Mouse (Mus musculus) hindbrain, postnatal 0 days (tissue): ENCODE measurements around the gene St6gal1. TPM values are rescaled to one million over a fixed set of nuclear protein-coding genes. Genes with fewer than 3 reads are reported as not detected.
A peak's percentile ranks its signal among the peaks of the same experiment; 100 is the strongest.

Experiments used
- ATAC-seq: fragments of 200-750 bp; cut with Nextera tagmentation; 2 replicates; pipeline ENCODE4 v1.8.0; 2017; ENCODE audit warnings: mild to moderate bottlenecking, moderate TSS enrichment, moderate library complexity
- DNase-seq: peaks from one replicate; pipeline ENCODE4 v3.0.0-alpha.2; 2015; ENCODE audit warnings: low spot score
- H3K27ac ChIP-seq: fragments of 300-500 bp; sonication (generic); 2 replicates; pipeline ENCODE4 v1.5.1; 2014; ENCODE audit warnings: mild to moderate bottlenecking
- H3K27me3 ChIP-seq: fragments of 300-500 bp; sonication (generic); 2 replicates; pipeline ENCODE4 v1.6.1; 2014; ENCODE audit warnings: low read length, mixed read lengths; ENCODE audit not compliant: insufficient read depth
- H3K36me3 ChIP-seq: fragments of 300-500 bp; sonication (generic); 2 replicates; pipeline ENCODE4 v1.6.1; 2014; ENCODE audit warnings: low read length, mixed read lengths; ENCODE audit not compliant: insufficient read depth
- H3K4me1 ChIP-seq: fragments of 300-500 bp; sonication (generic); 2 replicates; pipeline ENCODE4 v1.6.1; 2014; ENCODE audit warnings: antibody characterized with exemption, low read length, mixed read lengths; ENCODE audit not compliant: insufficient read depth
- H3K4me2 ChIP-seq: fragments of 300-500 bp; sonication (generic); 2 replicates; pipeline ENCODE4 v1.6.1; 2014; ENCODE audit warnings: low read depth, mild to moderate bottlenecking, low read length, moderate library complexity, mixed read lengths
- H3K4me3 ChIP-seq: fragments of 300-500 bp; sonication (generic); 2 replicates; pipeline ENCODE4 v1.5.1; 2014; ENCODE audit warnings: low read length
- H3K9ac ChIP-seq: fragments of 300-500 bp; sonication (generic); replicated peaks from 2 replicates; pipeline ENCODE4 v1.6.1; 2014; ENCODE audit warnings: mild to moderate bottlenecking, low read length, moderate library complexity, mixed read lengths
- H3K9me3 ChIP-seq: fragments of 300-500 bp; sonication (generic); 2 replicates; pipeline ENCODE4 v1.6.1; 2016; ENCODE audit warnings: low read length, mixed read lengths
- CTCF ChIP-seq: IDR thresholded peaks from 2 replicates; pipeline ENCODE4 v1.5.1; 2016; ENCODE audit warnings: antibody characterized with exemption, control low read depth, low read depth
- WGBS: fragments of 180-500 bp; shearing (Covaris S2); extraction: QIAGEN DNeasy Blood & Tissue Kit; methylation state at CpG from one replicate; pipeline ENCODE4 v1.1.7; 2014; 5-methylcytosine and 5-hydroxymethylcytosine counted together
- polyA plus RNA-seq: library from polyadenylated mRNA; unstranded; fragments of >200 nt; fragmentation: Nextera tagmentation; extraction: Ambion mirVana; gene quantifications from 2 replicates; pipeline ENCODE4 v1.2.1, GENCODE M21; 2015
- total RNA-seq: library from RNA; depleted of rRNA; stranded (reverse); fragments of >200 nt; gene quantifications from 2 replicates; pipeline ENCODE4 v1.2.3, GENCODE M21; 2014

St6gal1 gene
- total and polyA plus RNA-seq, 2 experiments from 2014 or later: 10.4 to 23.9 TPM

GRCm38 (mm10) chr16:23218313-23218712, 6.2 kb upstream of the St6gal1 start:
- DNase-seq (no peak), ATAC-seq (no peak)
- Histone ChIP-seq H3K4me3 (no peak overlapping the region), H3K9ac (no peak overlapping the region), H3K27me3 (no peaks in the 10 kb centered on the region), H3K36me3 (no peaks in the 10 kb centered on the region), H3K9me3 (no peaks in the 10 kb centered on the region), H3K4me2 (no peak overlapping the region), H3K4me1 (no peaks in the 10 kb centered on the region), H3K27ac (no peak overlapping the region)
- no peak for TF ChIP-seq CTCF
- WGBS: 84% methylated on average over 7 of the region's 7 CpGs

GRCm38 (mm10) chr16:23223166-23223870, 1.2 kb upstream of the St6gal1 start:
- no peak for TF ChIP-seq CTCF
- WGBS: 69% methylated on average over 12 of the region's 12 CpGs
- Histone ChIP-seq H3K36me3 (no peaks in the 10 kb centered on the region), H3K4me1 (no peaks in the 10 kb centered on the region; the same call in 1 of the 2 replicates), H3K4me3 (peak overlapping the region; percentile 62; the same call in 1 of the 2 replicates), H3K27me3 (no peaks in the 10 kb centered on the region), H3K4me2 (peak overlapping the region; percentile 96), H3K9ac (0 out of 2 replicates have a peak overlapping the region, but pooled peaks have one; percentile 6), H3K27ac (peak overlapping the region; percentile 22; the same call in 1 of the 2 replicates), H3K9me3 (no peaks in the 10 kb centered on the region)
- DNase-seq: peak; percentile 35
- no peak for ATAC-seq

GRCm38 (mm10) chr16:23223871-23224469, 570 bp upstream of the St6gal1 start:
- H3K4me2 ChIP-seq: peak overlapping the region; percentile 96
- TF ChIP-seq CTCF: no peak
- H3K9me3 ChIP-seq: no peaks in the 10 kb centered on the region
- ATAC-seq (no peak), DNase-seq (no peak)
- H3K27ac ChIP-seq: peak overlapping the region; percentile 22; the same call in 1 of the 2 replicates
- H3K9ac ChIP-seq: 0 out of 2 replicates have a peak overlapping the region, but pooled peaks have one; percentile 67
- 35% methylated on average over 12 of the region's 12 CpGs for WGBS
- H3K36me3 ChIP-seq: no peaks in the 10 kb centered on the region
- H3K4me1 ChIP-seq: no peaks in the 10 kb centered on the region; the same call in 1 of the 2 replicates
- peak overlapping the region; percentile 62 for H3K4me3 ChIP-seq
- H3K27me3 ChIP-seq: no peaks in the 10 kb centered on the region

- no peaks in the 10 kb centered on the region; the same call in 1 of the 2 replicates for H3K4me1 ChIP-seq
- peak; percentile 69 for DNase-seq
- no peaks in the 10 kb centered on the region for H3K36me3 ChIP-seq
- peak overlapping the region; percentile 67 for H3K9ac ChIP-seq
- H3K4me3 ChIP-seq: peak overlapping the region; percentile 62
- H3K27me3 ChIP-seq: no peaks in the 10 kb centered on the region
- under 1% methylated on average over 42 of the region's 46 CpGs for WGBS
- H3K4me2 ChIP-seq: peak overlapping the region; percentile 96
- peak overlapping the region; percentile 59 for H3K27ac ChIP-seq
- no peak for TF ChIP-seq CTCF
- ATAC-seq: peak; percentile 76
- no peaks in the 10 kb centered on the region for H3K9me3 ChIP-seq
These were observed 655 bp downstream of the St6gal1 start for GRCm38 (mm10) chr16:23225069-23225721.

- ATAC-seq: peak; percentile 48; the same call in 1 of the 2 replicates
- Histone ChIP-seq H3K27me3 (no peaks in the 10 kb centered on the region), H3K27ac (peak overlapping the region; percentile 59), H3K36me3 (no peaks in the 10 kb centered on the region), H3K9me3 (no peaks in the 10 kb centered on the region), H3K9ac (peak overlapping the region; percentile 67), H3K4me1 (no peaks in the 10 kb centered on the region; the same call in 1 of the 2 replicates), H3K4me3 (peak overlapping the region; percentile 62), H3K4me2 (peak overlapping the region; percentile 96)
- DNase-seq: peak; percentile 68
- peak; percentile 50 for TF ChIP-seq CTCF
- under 1% methylated on average over 28 of the region's 28 CpGs for WGBS
These were observed 1.5 kb downstream of the St6gal1 start for GRCm38 (mm10) chr16:23225821-23226600.
